Mouse (Mus musculus) retina, postnatal 1 day (tissue): ENCODE measurements around the gene Dennd6b.

Experiments used
- DNase-seq: peaks from one replicate; pipeline ENCODE4 v3.0.0-alpha.2; 2012

Gene Dennd6b

DNA sequence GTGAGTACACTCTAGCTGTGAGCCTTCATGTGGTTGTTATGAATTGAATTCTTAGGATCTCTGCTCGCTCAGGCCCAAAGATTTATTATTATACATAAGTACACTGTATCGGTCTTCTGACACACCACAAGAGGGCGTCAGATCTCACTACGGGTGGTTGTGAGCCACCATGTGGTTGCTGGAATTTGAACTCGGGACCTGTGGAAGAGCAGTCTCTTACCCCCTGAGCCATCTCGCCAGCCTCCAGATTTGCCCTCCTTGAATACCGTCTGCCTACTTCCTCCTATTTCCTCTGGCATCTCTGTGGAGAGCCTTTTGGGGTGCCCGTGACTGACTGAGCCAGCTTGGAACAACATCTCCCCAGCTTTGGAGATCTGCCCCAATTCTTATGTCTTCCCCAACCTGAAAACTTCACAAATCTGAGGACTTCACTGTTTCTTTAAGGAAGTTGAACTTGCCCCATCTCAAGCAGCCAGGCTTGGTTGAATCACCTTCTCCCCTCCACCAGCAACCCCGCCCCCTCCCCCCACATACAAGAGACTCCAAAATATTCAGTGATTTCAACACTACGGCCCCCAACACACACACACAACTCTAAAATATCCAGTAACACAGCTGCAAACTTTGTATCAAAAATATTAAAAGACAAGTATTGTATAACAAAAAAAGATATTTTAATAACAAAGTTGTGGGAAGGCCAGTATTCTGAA, 14.6 kb downstream of the Dennd6b start:
- no peak for DNase-seq

DNA sequence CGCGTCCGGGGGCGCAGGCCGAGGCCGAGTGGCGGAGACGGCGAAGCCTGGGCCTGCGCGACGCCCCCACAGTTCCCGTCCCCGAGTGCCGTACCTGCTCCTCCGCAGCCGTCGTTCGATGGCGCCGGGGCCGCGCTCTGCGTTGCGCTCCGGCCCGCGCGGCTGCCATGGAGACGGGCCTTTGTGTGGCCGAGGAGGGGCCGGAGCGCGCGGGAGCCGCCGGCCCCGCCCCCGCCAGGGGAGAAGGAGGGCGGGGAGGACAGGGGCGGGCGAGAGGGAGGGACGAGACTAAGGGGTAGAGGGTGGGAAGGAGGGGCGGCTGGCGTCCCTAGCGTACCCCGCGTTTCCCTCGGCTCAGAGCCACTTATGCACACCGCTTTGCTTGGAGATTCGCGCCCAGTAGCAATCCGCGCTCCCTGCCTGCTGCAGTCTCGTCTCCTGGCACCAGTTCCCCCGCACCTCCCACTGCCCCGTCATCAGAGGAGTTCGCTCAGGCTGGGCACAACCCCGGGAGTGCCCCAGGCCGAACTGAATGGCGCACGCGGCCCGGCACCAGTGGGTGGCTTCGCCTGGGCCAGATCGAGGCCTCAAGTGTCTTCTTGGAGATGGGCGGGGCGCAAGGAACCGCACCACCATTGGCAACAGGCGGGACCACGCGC, 15.6 kb downstream of the Dennd6b start, which contains the start of gene Plxnb2:
Plxnb2 (minus strand) TSS at position 218 of the 659 bp plus-strand sequence.
- DNase-seq = peak; percentile 94

DNA sequence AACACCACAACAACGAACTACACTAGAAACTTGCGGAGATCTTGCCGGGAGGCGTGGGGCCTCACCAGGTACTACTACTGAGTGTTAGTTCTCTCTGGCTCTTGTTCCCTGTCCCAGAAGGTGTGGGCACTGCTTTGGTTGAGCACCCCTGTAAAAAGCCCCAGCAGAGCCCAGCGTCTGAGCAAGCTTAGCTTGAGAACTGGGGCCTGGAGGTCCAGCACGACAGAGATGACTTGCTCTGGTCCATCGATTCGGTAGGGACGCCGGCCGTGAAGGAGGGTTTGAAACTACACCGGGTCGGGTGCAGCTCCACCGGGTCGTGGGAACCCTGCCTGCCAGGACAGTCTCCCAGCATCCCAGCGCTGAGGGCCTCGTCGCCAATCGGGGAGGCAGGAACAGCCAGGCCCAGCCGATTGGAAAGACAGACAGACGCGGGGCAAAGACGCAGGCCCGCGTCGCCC, 16.2 kb downstream of the Dennd6b start:
- DNase-seq = no peak

DNA sequence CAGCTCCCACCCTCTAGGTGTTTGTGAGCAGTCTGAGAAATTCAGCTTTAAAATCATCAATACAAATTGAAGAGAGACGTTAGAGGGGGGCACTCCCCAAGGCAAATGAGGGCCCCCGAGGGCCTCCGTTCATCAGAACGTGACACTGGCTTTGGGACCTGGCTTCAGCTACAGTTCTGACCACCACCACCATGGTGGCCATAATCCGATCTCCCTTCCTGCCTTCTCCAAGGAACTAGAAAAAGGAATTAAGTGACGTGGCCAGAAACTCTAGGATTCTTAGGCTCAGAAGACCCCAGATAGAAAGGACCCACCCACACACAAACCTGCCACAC, 16.7 kb downstream of the Dennd6b start:
- DNase-seq = no peak

DNA sequence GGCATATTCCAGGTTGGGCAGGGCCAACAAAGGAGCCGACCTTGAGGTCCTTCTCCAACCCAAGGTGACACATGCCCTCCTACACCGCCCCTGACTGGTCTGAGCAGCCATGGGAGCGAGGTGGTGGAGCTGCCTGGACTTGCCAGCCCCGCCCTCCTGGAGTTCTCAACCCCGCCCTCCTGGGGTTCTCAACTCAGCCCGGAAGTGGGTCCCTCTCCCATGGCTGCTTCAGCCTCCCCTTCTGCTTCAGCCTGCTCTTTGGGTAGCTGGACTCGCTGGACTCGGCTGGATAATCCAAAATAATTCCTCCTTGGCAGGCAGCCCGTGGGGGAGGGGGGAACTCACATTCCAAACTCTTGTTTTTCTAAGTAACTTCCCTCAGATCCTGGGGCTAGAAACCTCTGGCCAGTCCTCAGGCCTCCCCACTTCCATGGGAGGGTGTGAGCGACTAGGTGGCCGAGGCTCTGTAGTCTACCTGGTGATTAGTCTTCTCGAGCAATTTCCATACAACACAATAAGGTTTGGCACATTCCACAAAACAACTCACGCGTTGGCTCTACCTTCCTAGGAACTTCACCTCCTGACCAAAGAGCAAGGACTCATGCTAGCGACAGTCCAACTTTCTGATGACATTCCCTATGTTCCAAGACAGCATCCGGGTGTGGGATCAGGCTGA, 17.2 kb downstream of the Dennd6b start:
- peak; percentile 85 for DNase-seq

DNA sequence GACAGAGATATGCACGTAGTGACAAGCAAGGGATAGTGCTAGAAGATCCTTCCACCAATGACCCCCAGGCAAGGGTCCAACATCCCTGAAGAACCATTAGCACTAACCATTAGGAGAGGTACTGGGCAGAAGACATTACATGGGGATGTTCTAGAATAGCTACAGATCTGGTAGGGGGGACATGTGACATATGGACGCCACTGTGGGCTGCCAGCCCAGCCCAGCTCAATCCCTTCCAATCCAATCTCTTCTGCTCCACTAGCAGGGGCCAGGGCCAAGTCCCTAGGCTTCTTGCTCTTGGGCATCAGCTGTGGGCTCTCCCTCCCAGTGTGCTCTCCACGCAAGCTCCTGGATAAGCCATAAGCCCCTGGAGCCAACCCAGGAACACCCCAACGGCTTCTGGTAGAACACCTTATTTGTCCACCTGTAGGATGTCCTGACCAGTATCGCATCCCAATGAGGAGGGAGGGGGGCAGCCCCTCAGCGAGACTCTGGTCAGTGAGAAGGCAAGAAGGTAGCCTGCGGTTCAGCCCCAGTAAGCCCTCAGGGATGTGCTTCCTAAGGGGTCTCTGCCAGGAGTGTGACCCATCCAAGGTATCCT, 17.9 kb downstream of the Dennd6b start:
- DNase-seq = peak; percentile 77

DNA sequence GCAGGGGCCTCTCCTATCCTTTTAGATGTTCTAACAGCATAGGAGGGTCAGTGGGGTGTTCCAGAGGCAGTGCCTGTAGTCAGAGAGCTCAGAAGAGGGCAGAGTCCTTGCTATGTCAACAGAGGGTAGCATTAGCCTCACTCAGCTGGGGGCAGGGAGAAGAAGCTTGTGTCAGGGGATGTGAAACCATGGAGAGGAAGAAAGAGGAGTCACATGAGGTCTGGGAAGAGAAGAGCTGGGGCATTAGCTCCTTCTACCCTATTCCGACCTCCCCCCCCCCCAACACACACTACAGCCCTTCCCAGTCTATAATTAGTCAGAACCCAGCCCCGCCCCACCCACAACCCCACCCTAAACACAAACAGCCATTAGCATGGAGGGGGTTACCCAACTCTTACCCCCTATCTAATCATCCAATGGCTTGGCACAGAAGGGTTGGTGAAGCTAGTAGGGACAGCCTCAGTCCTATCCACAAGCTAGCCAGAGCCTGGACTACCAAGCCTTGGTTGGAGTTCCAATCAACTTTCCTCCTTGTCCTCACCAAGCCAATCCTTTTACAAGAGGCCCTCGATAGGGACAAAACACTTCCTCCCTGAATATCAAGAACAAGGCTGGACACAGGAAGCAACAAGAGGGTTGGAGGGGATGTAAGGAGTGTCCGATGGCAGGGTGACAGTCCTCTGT, 18.6 kb downstream of the Dennd6b start:
- DNase-seq = no peak

DNA sequence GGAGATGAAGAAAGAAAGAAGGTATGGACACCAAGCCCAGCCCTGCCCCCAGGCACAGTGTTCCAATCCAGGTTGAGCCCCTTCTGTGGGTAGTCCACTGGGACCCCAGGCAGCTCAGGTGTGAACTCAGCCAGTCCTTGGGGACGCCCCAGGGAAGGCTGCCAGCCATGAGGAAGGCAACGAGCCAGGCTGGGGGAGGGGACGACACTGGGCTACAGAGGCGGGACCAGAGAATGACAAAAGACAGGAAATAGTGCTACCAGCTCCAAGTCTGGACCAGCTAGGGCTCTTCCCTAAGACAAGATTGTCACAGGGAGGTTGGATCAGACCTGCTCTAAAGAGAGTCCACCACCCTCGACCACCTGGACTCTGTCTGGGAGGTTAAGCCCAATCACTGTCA, 19.2 kb downstream of the Dennd6b start:
- peak; percentile 48 for DNase-seq

DNA sequence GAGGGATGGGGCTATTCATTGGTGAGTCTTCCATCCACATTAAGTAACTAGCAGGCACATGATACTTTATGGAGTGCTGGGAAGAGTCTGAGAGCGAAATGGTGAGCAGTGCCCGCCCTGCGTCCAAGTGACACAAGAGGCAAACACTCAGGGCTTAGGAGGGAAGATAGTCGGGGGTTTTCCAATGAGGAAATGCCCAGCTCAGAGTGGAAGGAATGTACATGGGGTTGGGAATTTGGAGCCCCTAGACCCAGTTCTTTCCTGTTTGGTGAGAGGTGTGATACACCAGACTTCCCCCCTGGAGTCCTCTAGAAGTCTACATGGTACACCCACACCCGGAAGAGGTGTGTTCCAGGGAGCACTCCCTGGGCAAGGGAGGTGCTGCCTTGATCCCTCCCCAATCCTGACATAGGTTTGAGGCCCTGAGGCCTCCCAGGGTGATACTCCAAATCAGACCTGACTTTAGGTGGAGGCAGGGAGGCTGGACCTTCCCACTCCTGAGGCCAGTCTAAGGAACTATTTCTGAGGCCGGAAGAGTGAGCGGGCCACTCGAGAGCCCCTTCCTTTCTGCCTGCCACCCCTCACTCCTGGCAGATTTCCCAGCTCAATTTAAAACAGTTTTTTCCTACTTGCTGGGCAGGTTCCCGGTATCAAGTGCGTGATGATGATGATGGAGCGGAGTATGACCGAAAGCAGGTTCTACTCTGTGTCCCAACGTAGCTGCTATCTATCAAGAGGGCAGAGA, 20.7 kb downstream of the Dennd6b start:
- no peak for DNase-seq

DNA sequence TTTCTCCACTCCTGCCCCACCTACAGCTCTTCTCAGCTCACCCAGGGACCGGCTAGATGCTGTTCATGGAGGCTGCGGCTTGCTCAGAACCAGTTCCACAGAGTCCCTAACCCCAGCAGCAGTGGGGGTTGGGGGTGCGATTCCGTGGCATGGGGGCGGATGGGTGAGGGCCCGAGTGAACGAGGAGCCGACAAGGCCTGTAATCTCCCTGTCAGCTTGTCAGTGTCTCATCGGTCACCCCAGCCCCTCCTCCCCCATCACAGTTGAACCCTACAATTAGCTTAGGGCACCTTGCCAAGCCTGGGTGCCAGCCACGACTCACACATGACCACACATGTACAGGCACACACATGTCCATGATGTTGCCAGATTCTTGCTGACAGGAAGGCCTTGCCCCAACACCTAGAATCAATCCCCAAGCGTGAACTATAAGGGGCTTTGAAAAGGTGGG, 21.4 kb downstream of the Dennd6b start:
- DNase-seq = peak; percentile 36

DNA sequence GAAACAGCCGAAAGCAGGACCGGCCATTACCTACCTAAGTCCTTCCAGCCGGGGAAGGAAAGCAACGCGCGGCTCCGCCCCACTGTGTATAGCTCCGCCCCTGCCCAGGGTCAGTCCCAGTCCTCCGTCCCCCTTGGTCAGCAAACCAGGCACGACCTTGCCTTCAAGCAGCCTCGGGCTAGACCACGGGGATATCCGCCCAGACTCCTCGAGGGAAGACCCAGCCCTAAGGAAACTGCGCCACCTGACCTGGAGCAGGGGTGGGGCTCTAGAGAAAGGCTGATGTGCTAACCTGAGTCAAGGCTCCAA, 22.4 kb downstream of the Dennd6b start:
- peak; percentile 74 for DNase-seq

DNA sequence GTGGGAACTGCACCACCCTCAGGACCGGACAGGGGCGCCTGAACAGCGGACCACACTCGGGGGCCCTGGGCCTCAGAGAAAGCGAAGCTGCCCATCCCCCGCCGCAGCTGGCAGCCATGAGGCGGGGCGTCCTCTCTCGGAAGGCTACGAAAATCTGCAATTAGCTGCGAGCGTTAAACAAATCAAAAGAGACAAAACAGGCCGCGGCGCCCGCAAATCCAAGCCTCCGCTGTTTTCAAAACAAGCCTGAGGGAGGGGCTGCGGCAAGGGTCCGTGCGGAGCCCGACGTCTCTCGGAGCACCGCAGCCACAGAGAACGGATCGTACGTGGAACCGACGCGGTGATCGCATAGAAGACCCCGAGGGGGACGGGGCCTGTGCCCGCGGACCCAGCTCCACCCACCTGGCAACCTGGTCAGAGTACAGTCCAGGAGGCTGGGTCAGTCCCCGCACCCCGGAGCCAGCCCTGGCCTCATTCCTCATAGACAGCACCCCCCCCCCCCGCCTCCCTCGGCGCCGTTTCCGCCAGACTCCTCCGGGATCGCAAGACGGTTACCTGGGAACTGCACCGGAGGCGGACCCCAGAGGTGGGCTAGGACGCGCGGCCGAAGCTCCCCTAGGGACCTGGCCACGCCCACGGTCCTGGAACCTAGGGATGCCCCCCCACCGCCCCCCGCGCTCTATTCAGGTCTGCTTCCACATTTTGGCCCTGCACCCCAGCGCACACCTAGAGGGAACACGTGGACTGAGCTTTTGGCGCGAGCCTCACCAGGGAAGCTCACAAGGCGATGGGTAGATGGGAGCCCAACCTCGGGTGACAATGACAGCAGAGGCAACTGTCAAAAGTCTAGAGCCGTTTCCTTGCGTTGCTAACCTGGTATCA, 23.0 kb downstream of the Dennd6b start:
- peak; percentile 82 for DNase-seq

DNA sequence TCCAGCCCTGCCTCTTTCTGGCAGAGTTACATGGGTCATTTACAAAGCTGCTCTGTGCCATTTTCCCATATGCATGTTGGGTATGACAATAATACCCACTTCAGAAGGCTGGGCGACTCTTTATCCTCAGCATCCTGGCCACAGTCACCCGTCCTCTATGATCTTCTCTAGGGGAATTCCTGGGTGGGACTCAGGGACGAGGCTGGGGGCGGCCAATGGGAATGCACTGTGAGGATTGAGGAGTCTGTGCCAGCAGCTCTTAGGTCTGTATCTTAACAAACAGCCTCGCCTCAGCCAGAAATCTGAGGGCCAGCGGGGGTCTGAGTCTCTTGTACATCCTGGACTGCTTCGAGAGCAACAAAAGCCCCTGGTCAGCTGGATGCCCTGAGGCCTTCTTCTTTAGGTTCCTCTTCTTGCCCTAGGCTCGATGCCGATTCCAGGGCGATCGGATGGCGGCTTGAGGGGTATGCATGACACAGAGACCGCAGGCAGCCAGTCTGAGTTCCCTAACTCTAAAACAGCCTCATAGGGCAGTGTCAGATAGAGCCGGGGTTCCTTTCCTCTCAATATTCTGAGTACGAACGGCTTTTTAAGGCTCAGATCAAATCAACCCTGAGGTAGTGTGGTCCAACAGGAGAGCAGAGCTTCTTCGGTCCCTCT, 23.9 kb downstream of the Dennd6b start:
- no peak for DNase-seq

DNA sequence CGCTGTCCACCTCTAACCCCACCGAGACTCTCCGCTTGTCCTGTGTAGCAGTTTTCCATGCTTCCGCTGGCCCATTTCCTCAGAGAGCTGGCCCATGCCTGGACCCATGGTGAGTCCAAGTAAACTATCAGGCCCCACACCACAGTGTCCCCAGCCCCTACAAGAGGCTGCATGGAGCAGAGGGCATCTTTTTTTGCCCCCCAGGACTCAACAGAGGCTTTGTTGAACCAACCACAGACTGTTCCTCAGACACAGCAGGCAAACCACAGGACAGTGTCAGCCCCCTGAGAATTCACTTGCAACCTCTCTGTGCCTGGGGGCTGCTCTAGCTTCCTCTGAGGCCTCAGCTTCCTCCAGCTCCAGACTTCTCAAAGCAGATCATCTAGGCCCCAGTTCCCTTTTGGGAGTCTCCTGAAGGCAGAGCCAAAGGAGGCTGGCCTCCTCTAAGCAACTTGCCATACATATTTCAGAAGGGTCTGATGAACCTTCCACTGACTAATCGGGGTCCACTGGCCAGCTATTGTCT, 24.7 kb downstream of the Dennd6b start:
- no peak for DNase-seq

DNA sequence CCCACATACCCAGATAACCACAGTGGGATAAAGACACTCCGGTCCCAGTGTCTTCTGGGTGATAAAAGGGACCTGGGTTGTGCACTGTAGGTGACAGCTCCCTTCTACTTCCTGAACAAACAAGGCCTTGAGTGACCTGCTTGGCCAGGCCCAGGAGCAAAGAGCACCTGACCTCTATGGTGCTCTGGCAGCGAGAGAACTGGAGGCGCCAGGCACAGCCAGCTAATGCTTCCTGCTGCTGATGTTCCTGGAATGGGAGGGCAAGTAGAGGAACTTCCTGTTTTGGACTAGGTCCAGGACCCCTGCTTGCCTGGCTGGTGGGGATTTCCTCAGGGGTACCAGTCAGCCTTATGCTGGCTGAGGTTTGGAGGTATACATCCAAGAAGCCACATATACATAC, 26.2 kb downstream of the Dennd6b start:
- DNase-seq = no peak

DNA sequence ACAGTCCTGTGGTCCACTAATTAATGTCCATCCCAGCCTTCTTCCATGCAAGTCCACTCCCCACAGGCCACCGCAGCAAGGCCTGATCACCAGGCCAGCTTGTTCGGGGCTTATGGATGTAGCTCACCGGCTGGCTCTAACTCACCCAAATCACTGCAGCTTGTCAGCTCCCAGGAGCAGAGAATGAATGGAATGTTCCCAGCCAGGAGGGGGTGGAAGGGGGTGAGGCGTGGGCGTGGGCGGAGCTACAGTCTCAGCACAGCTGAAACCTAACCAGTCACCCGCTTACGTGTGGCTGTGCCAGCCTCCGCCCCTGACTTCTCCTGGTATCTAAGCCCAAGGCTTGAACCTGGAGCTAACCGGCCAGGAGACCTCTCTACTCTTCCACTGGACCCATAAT, 26.9 kb downstream of the Dennd6b start:
- DNase-seq = peak; percentile 88

DNA sequence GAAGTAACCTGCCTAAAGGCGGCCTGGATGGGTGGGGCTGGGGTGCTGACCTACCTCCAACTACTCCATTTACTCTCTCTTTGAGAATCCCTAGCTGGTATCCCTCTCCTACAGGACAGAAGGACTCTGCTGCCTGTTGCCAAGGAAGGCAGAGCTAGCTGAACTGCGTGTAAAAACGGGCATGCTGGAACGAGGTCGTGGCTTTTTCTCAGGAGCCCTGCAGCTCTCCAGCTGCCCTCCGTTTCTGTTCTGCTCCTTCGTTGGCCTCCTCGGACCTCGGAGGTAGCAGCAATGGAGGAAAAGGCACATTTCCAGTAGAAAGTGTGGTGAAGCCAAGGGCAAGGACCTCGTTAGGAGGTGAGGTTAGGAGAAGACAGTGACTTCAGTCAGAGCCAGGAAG, 27.4 kb downstream of the Dennd6b start:
- DNase-seq = no peak

DNA sequence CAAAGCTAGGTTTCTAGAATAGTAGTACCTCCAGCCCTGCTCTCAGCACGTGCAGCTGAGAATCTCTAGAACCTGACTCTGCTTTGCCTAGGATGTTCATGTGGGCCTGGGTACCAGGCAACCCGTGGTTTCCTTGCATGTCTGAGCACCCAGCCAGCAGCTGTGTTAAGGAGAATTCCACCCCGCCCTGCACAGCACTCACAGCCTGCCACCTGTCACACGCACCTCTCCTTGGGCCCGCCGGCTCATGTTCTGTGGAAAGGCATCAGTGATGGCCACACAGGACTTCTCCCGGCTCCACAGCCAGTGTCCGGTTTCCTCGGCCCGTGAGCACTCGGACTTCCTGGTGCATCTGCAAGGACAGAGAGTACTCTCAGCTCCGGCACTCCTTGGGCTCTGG, 30.8 kb downstream of the Dennd6b start:
- DNase-seq = no peak

DNA sequence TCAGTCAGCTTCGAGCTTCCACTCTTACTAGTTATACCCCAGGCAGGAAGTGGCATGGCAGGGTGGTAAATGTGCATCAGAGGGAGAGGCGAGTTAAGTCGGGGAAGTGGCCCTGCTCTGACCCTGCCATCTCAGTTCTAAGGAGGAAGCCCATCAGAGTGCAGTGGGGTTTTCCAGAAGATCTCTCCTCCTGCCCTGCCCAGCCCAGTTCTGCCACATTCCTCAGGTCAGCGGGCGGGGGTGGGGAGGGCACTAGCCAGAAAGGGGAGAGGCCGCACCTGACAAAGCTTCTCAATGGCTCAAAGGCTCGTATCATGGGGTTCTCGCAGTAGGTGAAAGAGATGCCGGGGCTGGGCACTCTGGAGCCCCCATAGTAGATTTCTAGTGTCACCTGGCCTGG, 34.9 kb downstream of the Dennd6b start:
- DNase-seq = no peak

DNA sequence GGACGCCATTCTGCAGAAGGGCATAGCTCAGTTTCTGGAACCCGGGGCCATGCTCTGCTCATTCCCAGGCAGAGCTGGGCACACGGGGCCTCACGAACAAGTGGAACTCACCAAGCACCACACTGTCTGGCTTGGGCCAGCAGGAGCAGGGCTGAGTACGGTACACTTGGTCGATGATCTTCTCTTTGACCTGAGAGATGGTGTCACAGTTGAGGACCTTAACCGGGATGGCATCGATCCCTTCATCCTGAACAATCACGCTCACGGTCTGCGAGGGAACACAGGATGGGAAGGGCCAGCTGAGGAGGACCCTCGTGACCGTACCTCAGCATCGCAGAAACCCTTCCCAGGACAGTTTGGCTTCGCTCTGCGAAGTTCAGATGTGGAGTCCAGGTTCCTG, 37.8 kb downstream of the Dennd6b start:
- no peak for DNase-seq

DNA sequence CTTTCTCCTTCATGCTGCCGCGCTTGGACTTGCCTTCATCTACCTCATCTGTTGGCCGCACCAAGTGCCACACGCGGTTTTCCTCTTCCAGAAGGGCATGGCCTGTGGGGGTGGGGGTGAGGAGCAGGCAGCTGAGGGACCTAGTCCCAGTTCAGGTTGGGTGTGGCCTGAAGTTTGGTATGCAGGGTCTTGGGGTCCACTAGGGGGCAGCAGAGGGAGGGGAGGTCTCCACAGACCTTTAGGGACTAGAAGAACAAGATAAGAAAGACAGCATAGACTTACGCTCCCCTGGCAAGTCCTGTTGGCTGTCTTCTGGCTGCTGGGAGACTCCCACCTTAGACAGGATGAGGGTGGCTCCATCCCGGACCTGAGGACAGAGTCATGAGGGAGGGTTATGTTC, 38.3 kb downstream of the Dennd6b start:
- DNase-seq = peak; percentile 88
